Mouse (Mus musculus): ENCODE data around the gene Olfr24.

DNA sequence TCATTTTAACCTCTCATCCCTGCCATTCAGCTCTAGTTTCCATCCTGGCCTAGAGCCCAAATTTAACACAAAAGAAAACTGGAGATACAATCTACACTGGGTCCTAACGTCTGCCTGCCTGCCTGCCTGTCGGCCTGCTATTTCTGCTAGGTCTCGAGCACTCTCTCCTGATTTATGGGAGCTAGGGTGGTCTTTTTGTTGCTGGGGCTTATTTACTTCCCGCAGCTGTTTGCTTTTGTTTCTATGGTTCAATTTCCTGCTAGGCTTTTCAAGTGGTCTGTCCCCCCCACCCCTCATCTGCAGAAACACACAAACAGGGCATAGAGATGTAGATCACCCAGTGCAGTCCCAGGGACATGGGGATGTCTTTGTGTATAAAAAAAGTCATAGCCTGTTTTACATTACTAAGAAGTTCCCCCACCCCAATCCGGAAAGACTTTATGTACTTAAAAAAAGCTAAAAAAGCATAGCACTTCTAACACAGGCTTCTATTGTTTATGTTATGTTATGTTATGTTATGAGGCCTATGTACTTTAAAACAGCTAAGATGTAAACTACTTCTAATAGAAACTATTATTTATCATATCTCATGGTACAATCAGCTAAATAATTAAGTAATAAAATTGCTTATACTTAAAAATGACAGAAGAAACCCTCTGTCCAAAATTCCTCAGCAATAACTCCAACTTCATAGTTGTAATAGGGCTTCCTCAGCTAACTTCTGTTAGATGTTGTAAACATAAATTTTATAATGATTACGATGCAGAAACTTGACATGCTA lies 41.7 kb downstream of the Olfr24 start:
- TF ChIP-seq CTCF (conservative IDR thresholded peaks at IDR 0.05; ENCODE audit: low read length) (no peak), POU5F1 (IDR thresholded peaks at IDR 0.05; ENCODE audit: borderline replicate concordance, low read length) (no peak)

All from E14TG2a.4 (cell line).